Mouse (Mus musculus): Measurements from ENCODE around the gene Plxnd1. TPM values are rescaled to one million over a fixed set of nuclear protein-coding genes. Genes with fewer than 3 reads are reported as not detected.

Gene Plxnd1
- polyA plus RNA-seq, 1 experiment = 24.2 TPM

GRCm38 (mm10) chr6:115958445-115958844 is 36.4 kb downstream of the Plxnd1 start:
- no peak for TF ChIP-seq POLR2A (IDR thresholded peaks at IDR 0.05; ENCODE audit: borderline replicate concordance, insufficient read depth, low read length)
- no peak for TF ChIP-seq CTCF (IDR thresholded peaks at IDR 0.05; ENCODE audit: borderline replicate concordance, insufficient read depth, low read depth, low read length)
- 87% methylated on average over 9 of the region's 9 CpGs for WGBS
- H3K4me1 ChIP-seq (ENCODE audit: control insufficient read depth, insufficient read depth, low read length) = peaks cover 62% of the 10 kb centered on the region

GRCm38 (mm10) chr6:115957681-115958080 is 37.1 kb downstream of the Plxnd1 start:
- 53% methylated on average over 6 of the region's 6 CpGs for WGBS
- Histone ChIP-seq H3K4me1 (ENCODE audit: control insufficient read depth, insufficient read depth, low read length) (peaks cover 62% of the 10 kb centered on the region), H3K4me3 (replicated peaks; ENCODE audit: insufficient read depth, low read depth, low read length) (no peak overlapping the region), H3K27ac (ENCODE audit: insufficient read depth, low read length) (0 out of 2 replicates have a peak overlapping the region, but pooled peaks have one; percentile 8), H3K27me3 (ENCODE audit: control insufficient read depth, insufficient read depth, low read length) (no peaks in the 10 kb centered on the region)
- DNase-seq = no peak
- TF ChIP-seq POLR2A (IDR thresholded peaks at IDR 0.05; ENCODE audit: borderline replicate concordance, insufficient read depth, low read length) = no peak
- TF ChIP-seq CTCF (IDR thresholded peaks at IDR 0.05; ENCODE audit: borderline replicate concordance, insufficient read depth, low read depth, low read length) = no peak

More at GRCm38 (mm10) chr6:115958445-115958844, 36.4 kb downstream of the Plxnd1 start:
- Histone ChIP-seq H3K4me3 (replicated peaks; ENCODE audit: insufficient read depth, low read depth, low read length) (no peak overlapping the region), H3K27me3 (ENCODE audit: control insufficient read depth, insufficient read depth, low read length) (no peaks in the 10 kb centered on the region), H3K27ac (ENCODE audit: insufficient read depth, low read length) (no peak overlapping the region)
- DNase-seq = no peak

- 6% methylated on average over 16 of the region's 16 CpGs for WGBS
- H3K4me1 ChIP-seq (ENCODE audit: control insufficient read depth, insufficient read depth, low read length) = peaks cover 62% of the 10 kb centered on the region
- TF ChIP-seq POLR2A (IDR thresholded peaks at IDR 0.05; ENCODE audit: borderline replicate concordance, insufficient read depth, low read length) = no peak
- no peaks in the 10 kb centered on the region for H3K27me3 ChIP-seq (ENCODE audit: control insufficient read depth, insufficient read depth, low read length)
- H3K4me3 ChIP-seq (replicated peaks; ENCODE audit: insufficient read depth, low read depth, low read length) = no peak overlapping the region
- DNase-seq = peak; percentile 82 to 93
- H3K27ac ChIP-seq (ENCODE audit: insufficient read depth, low read length) = peak overlapping the region; percentile 76
Observed at GRCm38 (mm10) chr6:115956922-115957601, 37.7 kb downstream of the Plxnd1 start.

GRCm38 (mm10) chr6:115956418-115956921 is 38.3 kb downstream of the Plxnd1 start:
- Histone ChIP-seq H3K27me3 (ENCODE audit: control insufficient read depth, insufficient read depth, low read length) (no peaks in the 10 kb centered on the region), H3K4me1 (ENCODE audit: control insufficient read depth, insufficient read depth, low read length) (peaks cover 57% of the 10 kb centered on the region), H3K27ac (ENCODE audit: insufficient read depth, low read length) (peak overlapping the region; percentile 48), H3K4me3 (replicated peaks; ENCODE audit: insufficient read depth, low read depth, low read length) (no peak overlapping the region)
- 42% methylated on average over 13 of the region's 13 CpGs for WGBS
- DNase-seq = no peak
- TF ChIP-seq CTCF (IDR thresholded peaks at IDR 0.05; ENCODE audit: borderline replicate concordance, insufficient read depth, low read depth, low read length) (peak; percentile 24; the same call in 1 of the 2 replicates), POLR2A (IDR thresholded peaks at IDR 0.05; ENCODE audit: borderline replicate concordance, insufficient read depth, low read length) (no peak)

- Histone ChIP-seq H3K27me3 (ENCODE audit: control insufficient read depth, insufficient read depth, low read length) (no peaks in the 10 kb centered on the region), H3K4me1 (ENCODE audit: control insufficient read depth, insufficient read depth, low read length) (peaks cover 57% of the 10 kb centered on the region), H3K4me3 (replicated peaks; ENCODE audit: insufficient read depth, low read depth, low read length) (no peak overlapping the region), H3K27ac (ENCODE audit: insufficient read depth, low read length) (peak overlapping the region; percentile 51)
- TF ChIP-seq CTCF (IDR thresholded peaks at IDR 0.05; ENCODE audit: borderline replicate concordance, insufficient read depth, low read depth, low read length) = no peak
- no peak for TF ChIP-seq POLR2A (IDR thresholded peaks at IDR 0.05; ENCODE audit: borderline replicate concordance, insufficient read depth, low read length)
- 58% methylated on average over 11 of the region's 11 CpGs for WGBS
- no peak for DNase-seq
Observed at GRCm38 (mm10) chr6:115955664-115956063, 39.1 kb downstream of the Plxnd1 start.

- H3K4me3 ChIP-seq (replicated peaks; ENCODE audit: insufficient read depth, low read depth, low read length) = no peak overlapping the region
- DNase-seq = peak; percentile 66 to 68
- peaks cover 57% of the 10 kb centered on the region for H3K4me1 ChIP-seq (ENCODE audit: control insufficient read depth, insufficient read depth, low read length)
- H3K27me3 ChIP-seq (ENCODE audit: control insufficient read depth, insufficient read depth, low read length) = no peaks in the 10 kb centered on the region
- 11% methylated on average over 4 of the region's 4 CpGs for WGBS
- TF ChIP-seq POLR2A (IDR thresholded peaks at IDR 0.05; ENCODE audit: borderline replicate concordance, insufficient read depth, low read length) (no peak), CTCF (IDR thresholded peaks at IDR 0.05; ENCODE audit: borderline replicate concordance, insufficient read depth, low read depth, low read length) (no peak)
- peak overlapping the region; percentile 51 for H3K27ac ChIP-seq (ENCODE audit: insufficient read depth, low read length)
Observed at GRCm38 (mm10) chr6:115955169-115955568, 39.6 kb downstream of the Plxnd1 start.

- TF ChIP-seq POLR2A (IDR thresholded peaks at IDR 0.05; ENCODE audit: borderline replicate concordance, insufficient read depth, low read length) = no peak
- TF ChIP-seq CTCF (IDR thresholded peaks at IDR 0.05; ENCODE audit: borderline replicate concordance, insufficient read depth, low read depth, low read length) = no peak
- H3K27me3 ChIP-seq (ENCODE audit: control insufficient read depth, insufficient read depth, low read length) = no peaks in the 10 kb centered on the region
- 67% methylated on average over 9 of the region's 9 CpGs for WGBS
- peaks cover 56% of the 10 kb centered on the region for H3K4me1 ChIP-seq (ENCODE audit: control insufficient read depth, insufficient read depth, low read length)
- DNase-seq = no peak
- H3K4me3 ChIP-seq (replicated peaks; ENCODE audit: insufficient read depth, low read depth, low read length) = no peak overlapping the region
- H3K27ac ChIP-seq (ENCODE audit: insufficient read depth, low read length) = 0 out of 2 replicates have a peak overlapping the region, but pooled peaks have one; percentile 6
Observed at GRCm38 (mm10) chr6:115954506-115955074, 40.2 kb downstream of the Plxnd1 start.

GRCm38 (mm10) chr6:115946389-115946788 is 48.4 kb downstream of the Plxnd1 start:
- WGBS = 28% methylated on average over 6 of the region's 6 CpGs
- Histone ChIP-seq H3K27ac (ENCODE audit: insufficient read depth, low read length) (no peak overlapping the region), H3K4me1 (ENCODE audit: control insufficient read depth, insufficient read depth, low read length) (no peaks in the 10 kb centered on the region), H3K27me3 (ENCODE audit: control insufficient read depth, insufficient read depth, low read length) (no peaks in the 10 kb centered on the region), H3K4me3 (replicated peaks; ENCODE audit: insufficient read depth, low read depth, low read length) (no peak overlapping the region)
- no peak for TF ChIP-seq POLR2A (IDR thresholded peaks at IDR 0.05; ENCODE audit: borderline replicate concordance, insufficient read depth, low read length)
- TF ChIP-seq CTCF (IDR thresholded peaks at IDR 0.05; ENCODE audit: borderline replicate concordance, insufficient read depth, low read depth, low read length) = no peak
- DNase-seq = no peak

Data from cerebellum, adult 2 months (tissue).